Mouse (Mus musculus): ENCODE measurements around the gene Spsb1.

DNA sequence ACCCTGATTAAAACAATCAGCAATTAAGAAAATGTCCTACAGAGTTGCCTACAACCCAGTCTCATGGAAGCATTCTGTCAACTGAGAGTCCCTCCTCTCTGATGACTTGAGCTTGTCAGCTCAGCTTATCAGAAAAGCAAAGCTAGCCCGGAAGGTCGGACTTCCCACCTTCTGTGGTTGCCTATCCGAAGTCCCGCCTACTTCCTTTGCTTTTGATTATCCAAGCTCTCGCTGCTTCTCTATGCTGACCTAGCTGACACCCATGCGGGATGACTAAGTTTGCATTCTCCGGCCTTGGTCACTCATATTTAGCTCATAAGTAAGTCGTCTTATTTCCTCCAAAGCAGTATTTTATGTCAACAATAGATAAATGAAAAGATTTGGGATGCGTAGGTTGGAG lies 91.3 kb downstream of the Spsb1 start:
- TF ChIP-seq CTCF (IDR thresholded peaks at IDR 0.05; ENCODE audit: low read depth, low read length) (no peak), POLR2A (IDR thresholded peaks at IDR 0.05; ENCODE audit: extremely low read depth, insufficient read depth, low read length) (no peak)

Data from liver, adult 2 months (tissue).